In the genomic region with DNA sequence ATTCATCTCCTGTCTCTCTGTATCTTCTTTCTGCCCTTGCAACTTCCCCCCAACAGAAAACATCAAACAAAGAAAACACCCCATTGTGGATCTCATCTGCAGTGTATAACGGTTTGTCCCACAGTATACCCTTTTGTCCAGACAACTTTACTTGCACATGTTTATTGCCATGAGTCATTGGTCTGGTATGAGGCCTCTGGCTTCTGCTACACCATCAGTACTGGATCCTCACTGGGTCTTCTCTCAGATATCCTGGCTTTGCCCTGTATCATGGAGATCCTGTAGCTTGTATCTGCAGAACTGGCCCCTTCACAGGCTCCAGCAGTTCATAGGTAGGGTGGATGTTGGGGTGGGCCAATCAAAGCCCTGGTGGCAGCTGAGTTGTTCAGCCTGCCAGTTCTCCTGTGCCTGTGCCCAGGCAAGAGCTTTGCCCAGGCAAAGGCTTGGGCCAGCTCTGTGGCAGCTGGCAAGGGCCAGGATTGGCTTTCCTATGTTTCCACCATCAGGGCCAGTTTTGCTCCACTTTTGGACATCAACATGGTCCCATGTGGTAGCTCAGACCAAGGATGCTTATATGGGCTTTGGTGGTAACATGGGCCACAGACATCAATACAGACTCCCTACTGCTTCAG, we compare ENCODE assay signal across 33 mouse cellular contexts. TPM values are rescaled to one million over a fixed set of nuclear protein-coding genes. Genes with fewer than 3 reads are reported as not detected.
A peak's percentile ranks its signal among the peaks of the same experiment; 100 is the strongest.
DNase-seq lines count a peak whose midpoint lies in the region; ATAC-seq and TF ChIP-seq lines count a peak whose summit lies in the region.
"Had no signal": no experiment of that assay in that cellular context is flagged by ENCODE, and none has a peak within 500 bp of the region (broad histone marks: within the 10 kb centered on the region; RNA-seq: fewer than 3 reads in every experiment).

No protein-coding gene starts in this region.

- no peaks in the 10 kb centered on the region for H3K4me1 ChIP-seq in cerebellum, adult 2 months (ENCODE audit: control insufficient read depth, insufficient read depth, low read length)
- no peaks in the 10 kb centered on the region for H3K4me1 ChIP-seq in liver, embryonic 11.5 days (replicated peaks; ENCODE audit: control insufficient read depth, insufficient read depth, low read length)
- no peaks in the 10 kb centered on the region for H3K4me1 ChIP-seq in liver, postnatal 0 days (ENCODE audit: insufficient read depth)
- no peaks in the 10 kb centered on the region for H3K4me1 ChIP-seq in midbrain, embryonic 16.5 days (ENCODE audit: control insufficient read depth, insufficient read depth, low read length)
- H3K4me1 ChIP-seq: embryonic facial prominence, embryonic 12.5 days; embryonic facial prominence, embryonic 15.5 days; forebrain, embryonic 12.5 days; forebrain, embryonic 15.5 days; heart, embryonic 12.5 days; heart, embryonic 15.5 days; hindbrain, embryonic 10.5 days; hindbrain, embryonic 13.5 days; intestine, embryonic 15.5 days had no signal

- H3K27me3 ChIP-seq in cerebellum, adult 2 months (ENCODE audit: control insufficient read depth, insufficient read depth, low read length) = no peaks in the 10 kb centered on the region
- H3K27me3 ChIP-seq in liver, embryonic 11.5 days (replicated peaks; ENCODE audit: control insufficient read depth, insufficient read depth, low read length) = no peaks in the 10 kb centered on the region
- no peaks in the 10 kb centered on the region for H3K27me3 ChIP-seq in liver, postnatal 0 days (ENCODE audit: insufficient read depth, low read length)
- H3K27me3 ChIP-seq in midbrain, embryonic 16.5 days (ENCODE audit: control insufficient read depth, insufficient read depth, low read depth, low read length) = no peaks in the 10 kb centered on the region
- H3K27me3 ChIP-seq: CH12.LX; embryonic facial prominence, embryonic 12.5 days; embryonic facial prominence, embryonic 15.5 days; forebrain, embryonic 12.5 days; forebrain, embryonic 15.5 days; heart, embryonic 12.5 days; heart, embryonic 15.5 days; hindbrain, embryonic 13.5 days; intestine, embryonic 15.5 days had no signal

- no peaks in the 10 kb centered on the region for H3K36me3 ChIP-seq in liver, embryonic 11.5 days (ENCODE audit: control insufficient read depth, insufficient read depth, low read length)
- no peaks in the 10 kb centered on the region for H3K36me3 ChIP-seq in liver, postnatal 0 days (replicated peaks; ENCODE audit: insufficient read depth, low read length)
- no peaks in the 10 kb centered on the region for H3K36me3 ChIP-seq in midbrain, embryonic 16.5 days (ENCODE audit: control insufficient read depth, insufficient read depth, low read length)
- H3K36me3 ChIP-seq: embryonic facial prominence, embryonic 12.5 days; embryonic facial prominence, embryonic 15.5 days; forebrain, embryonic 12.5 days; forebrain, embryonic 15.5 days; G1E; heart, embryonic 12.5 days; heart, embryonic 15.5 days; hindbrain, embryonic 10.5 days; hindbrain, embryonic 13.5 days; intestine, embryonic 15.5 days had no signal

- H3K9me3 ChIP-seq in liver, embryonic 11.5 days (ENCODE audit: control insufficient read depth, low read length) = no peaks in the 10 kb centered on the region
- H3K9me3 ChIP-seq in liver, postnatal 0 days (ENCODE audit: low read length) = no peaks in the 10 kb centered on the region
- no peaks in the 10 kb centered on the region; the same call in 1 of the 2 replicates for H3K9me3 ChIP-seq in midbrain, embryonic 16.5 days (replicated peaks; ENCODE audit: control insufficient read depth, low read length, poor library complexity, severe bottlenecking)
- H3K9me3 ChIP-seq: embryonic facial prominence, embryonic 12.5 days; embryonic facial prominence, embryonic 15.5 days; forebrain, embryonic 12.5 days; forebrain, embryonic 15.5 days; G1E; heart, embryonic 12.5 days; heart, embryonic 15.5 days; hindbrain, embryonic 13.5 days; intestine, embryonic 15.5 days had no signal

- no peak overlapping the region for H3K4me2 ChIP-seq in liver, embryonic 11.5 days
- H3K4me2 ChIP-seq in liver, postnatal 0 days (ENCODE audit: low read depth, low read length) = no peak overlapping the region
- H3K4me2 ChIP-seq in midbrain, embryonic 16.5 days (ENCODE audit: low read length) = no peak overlapping the region
- H3K4me2 ChIP-seq: embryonic facial prominence, embryonic 12.5 days; embryonic facial prominence, embryonic 15.5 days; forebrain, embryonic 12.5 days; forebrain, embryonic 15.5 days; heart, embryonic 12.5 days; heart, embryonic 15.5 days; hindbrain, embryonic 13.5 days; intestine, embryonic 15.5 days had no signal

- ATAC-seq in liver, embryonic 11.5 days (replicated peaks; ENCODE audit: low FRiP score) = no peak
- no peak for ATAC-seq in liver, postnatal 0 days
- no peak for ATAC-seq in midbrain, embryonic 16.5 days
- ATAC-seq: activated CD4-positive, CD25-positive, alpha-beta regulatory T cell, adult 4 months; forebrain, embryonic 15.5 days; hindbrain, embryonic 16.5 days; intestine, embryonic 15.5 days had no signal

- TF ChIP-seq CTCF in cerebellum, adult 2 months (IDR thresholded peaks at IDR 0.05; ENCODE audit: borderline replicate concordance, insufficient read depth, low read depth, low read length) = no peak
- no peak for TF ChIP-seq CTCF in liver, postnatal 0 days (IDR thresholded peaks at IDR 0.05; ENCODE audit: low read depth)

- DNase-seq in cerebellum, postnatal 10 days = peak; percentile 40 to 59
- no peak for DNase-seq in cerebellum, adult 2 months
- DNase-seq in gastrocnemius, postnatal 14 days = peak; percentile 17
- DNase-seq in gastrocnemius, postnatal 10 days = no peak
- DNase-seq in liver, embryonic 11.5 days (ENCODE audit: low spot score) = peak; percentile 16
- no peak for DNase-seq in liver, postnatal 0 days
- DNase-seq in ovary, adult 18-20 months (ENCODE audit: low spot score) = no peak
- DNase-seq: adrenal gland, adult 8-10 months; adrenal gland, postnatal 25 days; B cell, adult 2 months; cerebellum, adult 18-20 months; cerebellum, postnatal 25 days; gastrocnemius, postnatal 36 days; heart, postnatal 10 days; heart, postnatal 36 days; kidney, adult 11 months had no signal

- intact Hi-C loops in gastrocnemius, postnatal 14 days (cut with DNase I; ENCODE audit: low total_unique reads) = no loop called here

- H3K9ac ChIP-seq in liver, embryonic 11.5 days (ENCODE audit: low read depth, low read length) = no peak overlapping the region
- no peak overlapping the region for H3K9ac ChIP-seq in liver, postnatal 0 days (replicated peaks)
- no peak overlapping the region for H3K9ac ChIP-seq in midbrain, embryonic 16.5 days (ENCODE audit: low read depth, low read length)
- H3K9ac ChIP-seq: embryonic facial prominence, embryonic 12.5 days; embryonic facial prominence, embryonic 15.5 days; forebrain, embryonic 12.5 days; forebrain, embryonic 15.5 days; heart, embryonic 12.5 days; heart, embryonic 15.5 days; hindbrain, embryonic 13.5 days; intestine, embryonic 15.5 days had no signal

- TF ChIP-seq EP300 in liver, postnatal 0 days (IDR thresholded peaks at IDR 0.05; ENCODE audit: low read depth) = no peak

- 71% methylated on average over 1 of the region's 1 CpGs for WGBS in cerebellum, adult 2 months
- 69% methylated on average over 1 of the region's 1 CpGs for WGBS in liver, embryonic 11.5 days
- 44% methylated on average over 1 of the region's 1 CpGs for WGBS in liver, postnatal 0 days (ENCODE audit: insufficient replicate concordance)
- WGBS in midbrain, embryonic 16.5 days = 89% methylated on average over 1 of the region's 1 CpGs

- no peak for TF ChIP-seq POLR2A in cerebellum, adult 2 months (IDR thresholded peaks at IDR 0.05; ENCODE audit: borderline replicate concordance, insufficient read depth, low read length)

- no peak overlapping the region for H3K4me3 ChIP-seq in cerebellum, adult 2 months (replicated peaks; ENCODE audit: insufficient read depth, low read depth, low read length)
- no peak overlapping the region for H3K4me3 ChIP-seq in liver, embryonic 11.5 days (ENCODE audit: low read depth, low read length)
- no peak overlapping the region for H3K4me3 ChIP-seq in liver, postnatal 0 days (ENCODE audit: low read depth, low read length)
- no peak overlapping the region for H3K4me3 ChIP-seq in midbrain, embryonic 16.5 days (ENCODE audit: low read depth, low read length)
- H3K4me3 ChIP-seq: embryonic facial prominence, embryonic 12.5 days; embryonic facial prominence, embryonic 15.5 days; erythroblast, embryonic 14.5 days; forebrain, embryonic 12.5 days; forebrain, embryonic 15.5 days; heart, embryonic 12.5 days; heart, embryonic 15.5 days; hindbrain, embryonic 10.5 days; hindbrain, embryonic 13.5 days; intestine, embryonic 15.5 days had no signal

- H3K27ac ChIP-seq in cerebellum, adult 2 months (ENCODE audit: insufficient read depth, low read length) = no peak overlapping the region
- H3K27ac ChIP-seq in liver, embryonic 11.5 days (ENCODE audit: low read depth, low read length) = no peak overlapping the region
- H3K27ac ChIP-seq in liver, postnatal 0 days (ENCODE audit: low read depth) = no peak overlapping the region
- no peak overlapping the region for H3K27ac ChIP-seq in midbrain, embryonic 16.5 days (ENCODE audit: low read length)
- H3K27ac ChIP-seq: embryonic facial prominence, embryonic 12.5 days; embryonic facial prominence, embryonic 15.5 days; forebrain, embryonic 12.5 days; forebrain, embryonic 15.5 days; heart, embryonic 15.5 days; hindbrain, embryonic 10.5 days; hindbrain, embryonic 13.5 days; intestine, embryonic 15.5 days had no signal

RNA-seq across cellular contexts. Expression of gene Grid1, which starts 26.4 kb away (rescaled TPM):
- polyA plus RNA-seq in cerebellum, adult 2 months (2012; rRNA removed) = 13.0 and 13.3 TPM in 2 replicates
- total RNA-seq in gastrocnemius, postnatal 14 days (2021) = under 1 TPM; 0.04 to 0.24 TPM
- total RNA-seq in gastrocnemius, postnatal 10 days (2021) = under 1 TPM; 0.23 to 0.32 TPM
- 0.25 and 0.43 TPM in 2 replicates for polyA plus RNA-seq in liver, embryonic 11.5 days (2014; fragmentation: Nextera tagmentation; extraction: Ambion mirVana)
- polyA plus RNA-seq in liver, postnatal 0 days (2015; fragmentation: Nextera tagmentation; extraction: Ambion mirVana) = not detected in 2 replicates
- 6.2 and 8.1 TPM in 2 replicates for polyA plus RNA-seq in midbrain, embryonic 16.5 days (2015; fragmentation: Nextera tagmentation; extraction: Ambion mirVana)
- total RNA-seq: CH12.LX; common myeloid progenitor, adult 5-6 weeks; gastrocnemius, postnatal 36 days; granulocyte monocyte progenitor cell, adult 5-6 weeks; heart, postnatal 10 days had no signal
- polyA plus RNA-seq: activated CD4-positive, CD25-positive, alpha-beta regulatory T cell, adult 4 months; erythroblast, embryonic 14.5 days; G1E had no signal

Comparison
In these comparisons a context has a peak if more than half of its experiments do, and no peak if none do; other contexts are left out.
1. DNase-seq: peak in cerebellum, postnatal 10 days (2 of 2), gastrocnemius, postnatal 14 days (single experiment) and liver, embryonic 11.5 days (single experiment); none in cerebellum, adult 2 months (0 of 2), gastrocnemius, postnatal 10 days (single experiment), liver, postnatal 0 days (single experiment) and ovary, adult 18-20 months (single experiment).